Mouse (Mus musculus): ENCODE results near the gene Snap25. TPM values are rescaled to one million over a fixed set of nuclear protein-coding genes. Genes with fewer than 3 reads are reported as not detected.

Gene Snap25
- polyA plus RNA-seq, 1 experiment from 2014 or later: 26.1 TPM

Other genes starting within 250 kb of the Snap25 start
- 0.73 and 1.1 TPM in 2 replicates for gene Ankef1, start 211.5 kb upstream of the Snap25 start, polyA plus RNA-seq (2014; fragmentation: Nextera tagmentation; extraction: Ambion mirVana)
- 25.1 and 35.8 TPM in 2 replicates for gene AL731706.2, start 172.2 kb downstream of the Snap25 start, polyA plus RNA-seq (2014; fragmentation: Nextera tagmentation; extraction: Ambion mirVana)
- gene Slx4ip, start 177.8 kb downstream of the Snap25 start, polyA plus RNA-seq (2014; fragmentation: Nextera tagmentation; extraction: Ambion mirVana): 7.4 and 9.1 TPM in 2 replicates
- 28.8 and 30.1 TPM in 2 replicates for gene AL731706.1, start 177.9 kb downstream of the Snap25 start, polyA plus RNA-seq (2014; fragmentation: Nextera tagmentation; extraction: Ambion mirVana)
- gene Mkks, start 177.9 kb downstream of the Snap25 start, polyA plus RNA-seq (2014; fragmentation: Nextera tagmentation; extraction: Ambion mirVana): 19.9 and 20.7 TPM in 2 replicates